Mouse (Mus musculus): ENCODE measurements around the gene Dagla. TPM values are rescaled to one million over a fixed set of nuclear protein-coding genes. Genes with fewer than 3 reads are reported as not detected.
A peak's percentile ranks its signal among the peaks of the same experiment; 100 is the strongest.

Gene Dagla
- polyA plus RNA-seq (2015; fragmentation: Nextera tagmentation; extraction: Ambion mirVana), result 11.5 and 14.3 TPM in 2 replicates

GRCm38 (mm10) chr19:10304810-10305544 is at the start of gene Dagla:
Dagla (minus strand) TSS chr19:10304877.
- H3K27ac ChIP-seq (ENCODE audit: low read depth, low read length), result peak within 1 kb of the TSS; percentile 52; the same call in 1 of the 2 replicates
- H3K27me3 ChIP-seq (replicated peaks; ENCODE audit: control insufficient read depth, insufficient read depth, low read length), result peaks cover 3% of the 10 kb centered on the region; the same call in 1 of the 2 replicates
- peak; percentile 85 for ATAC-seq
- peaks cover 16% of the 10 kb centered on the region for H3K4me1 ChIP-seq (ENCODE audit: control insufficient read depth, insufficient read depth, low read depth, low read length)
- no peaks in the 10 kb centered on the region for H3K36me3 ChIP-seq (ENCODE audit: control insufficient read depth, insufficient read depth, low read length)
- no peaks in the 10 kb centered on the region for H3K9me3 ChIP-seq (ENCODE audit: control insufficient read depth, low read length)
- WGBS, result 11% methylated on average over 31 of the region's 56 CpGs
- peak within 1 kb of the TSS; percentile 84 for H3K4me3 ChIP-seq (ENCODE audit: low read length)
- H3K4me2 ChIP-seq (ENCODE audit: low read length), result peak within 1 kb of the TSS; percentile 81
- peak within 1 kb of the TSS; percentile 96 for H3K9ac ChIP-seq (ENCODE audit: low read depth, low read length)

- ATAC-seq, result no peak
- Histone ChIP-seq H3K27ac (ENCODE audit: low read depth, low read length) (no peak overlapping the region), H3K4me2 (ENCODE audit: low read length) (no peak overlapping the region), H3K36me3 (ENCODE audit: control insufficient read depth, insufficient read depth, low read length) (no peaks in the 10 kb centered on the region), H3K9ac (ENCODE audit: low read depth, low read length) (no peak overlapping the region), H3K4me1 (ENCODE audit: control insufficient read depth, insufficient read depth, low read depth, low read length) (peaks cover 5% of the 10 kb centered on the region; the same call in 1 of the 2 replicates), H3K4me3 (ENCODE audit: low read length) (no peak overlapping the region), H3K27me3 (replicated peaks; ENCODE audit: control insufficient read depth, insufficient read depth, low read length) (no peaks in the 10 kb centered on the region), H3K9me3 (ENCODE audit: control insufficient read depth, low read length) (no peaks in the 10 kb centered on the region)
- 89% methylated on average over 7 of the region's 7 CpGs for WGBS
Observed at GRCm38 (mm10) chr19:10352218-10352617, 47.5 kb upstream of the Dagla start.

- H3K27ac ChIP-seq (ENCODE audit: low read depth, low read length), result no peak overlapping the region
- H3K36me3 ChIP-seq (ENCODE audit: control insufficient read depth, insufficient read depth, low read length), result no peaks in the 10 kb centered on the region
- H3K9me3 ChIP-seq (ENCODE audit: control insufficient read depth, low read length), result no peaks in the 10 kb centered on the region
- WGBS, result 45% methylated on average over 5 of the region's 5 CpGs
- no peaks in the 10 kb centered on the region for H3K4me1 ChIP-seq (ENCODE audit: control insufficient read depth, insufficient read depth, low read depth, low read length)
- ATAC-seq, result no peak
- H3K4me2 ChIP-seq (ENCODE audit: low read length), result no peak overlapping the region
- H3K4me3 ChIP-seq (ENCODE audit: low read length), result no peak overlapping the region
- H3K9ac ChIP-seq (ENCODE audit: low read depth, low read length), result no peak overlapping the region
- no peaks in the 10 kb centered on the region for H3K27me3 ChIP-seq (replicated peaks; ENCODE audit: control insufficient read depth, insufficient read depth, low read length)
Observed at GRCm38 (mm10) chr19:10347628-10348273, 43.1 kb upstream of the Dagla start.

GRCm38 (mm10) chr19:10345696-10346095 is 41.0 kb upstream of the Dagla start:
- H3K9me3 ChIP-seq (ENCODE audit: control insufficient read depth, low read length), result no peaks in the 10 kb centered on the region
- H3K4me3 ChIP-seq (ENCODE audit: low read length), result no peak overlapping the region
- no peaks in the 10 kb centered on the region for H3K27me3 ChIP-seq (replicated peaks; ENCODE audit: control insufficient read depth, insufficient read depth, low read length)
- no peaks in the 10 kb centered on the region for H3K36me3 ChIP-seq (ENCODE audit: control insufficient read depth, insufficient read depth, low read length)
- 44% methylated on average over 12 of the region's 12 CpGs for WGBS
- ATAC-seq, result peak; percentile 22; the same call in 1 of the 2 replicates
- no peak overlapping the region for H3K9ac ChIP-seq (ENCODE audit: low read depth, low read length)
- no peak overlapping the region for H3K27ac ChIP-seq (ENCODE audit: low read depth, low read length)
- H3K4me1 ChIP-seq (ENCODE audit: control insufficient read depth, insufficient read depth, low read depth, low read length), result peaks cover 10% of the 10 kb centered on the region
- H3K4me2 ChIP-seq (ENCODE audit: low read length), result no peak overlapping the region

DNA sequence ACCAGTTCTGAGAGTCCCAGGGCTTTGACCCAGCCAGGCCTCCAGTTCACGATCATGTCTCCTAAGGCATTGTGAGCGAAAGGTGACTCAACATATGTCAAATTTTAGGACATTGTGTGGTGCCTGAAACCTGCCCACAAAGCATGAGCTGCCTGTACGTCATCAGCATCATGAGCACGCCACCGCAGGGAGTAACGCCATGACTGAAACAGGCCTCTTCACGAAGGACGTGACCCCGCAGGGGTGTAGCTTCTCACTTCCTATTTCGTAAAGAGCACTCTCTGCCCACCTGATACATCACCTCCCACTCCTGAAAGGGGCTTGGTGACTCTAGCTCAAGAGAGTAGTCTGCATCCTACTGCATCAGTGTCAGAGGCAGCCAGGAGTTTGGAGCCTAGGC is 39.2 kb upstream of the Dagla start:
- Histone ChIP-seq H3K4me3 (ENCODE audit: low read length) (no peak overlapping the region), H3K9ac (ENCODE audit: low read depth, low read length) (no peak overlapping the region), H3K9me3 (ENCODE audit: control insufficient read depth, low read length) (no peaks in the 10 kb centered on the region), H3K4me1 (ENCODE audit: control insufficient read depth, insufficient read depth, low read depth, low read length) (peaks cover 15% of the 10 kb centered on the region), H3K27me3 (replicated peaks; ENCODE audit: control insufficient read depth, insufficient read depth, low read length) (no peaks in the 10 kb centered on the region), H3K36me3 (ENCODE audit: control insufficient read depth, insufficient read depth, low read length) (no peaks in the 10 kb centered on the region), H3K27ac (ENCODE audit: low read depth, low read length) (no peak overlapping the region), H3K4me2 (ENCODE audit: low read length) (no peak overlapping the region)
- WGBS, result 86% methylated on average over 10 of the region's 10 CpGs
- ATAC-seq, result no peak

DNA sequence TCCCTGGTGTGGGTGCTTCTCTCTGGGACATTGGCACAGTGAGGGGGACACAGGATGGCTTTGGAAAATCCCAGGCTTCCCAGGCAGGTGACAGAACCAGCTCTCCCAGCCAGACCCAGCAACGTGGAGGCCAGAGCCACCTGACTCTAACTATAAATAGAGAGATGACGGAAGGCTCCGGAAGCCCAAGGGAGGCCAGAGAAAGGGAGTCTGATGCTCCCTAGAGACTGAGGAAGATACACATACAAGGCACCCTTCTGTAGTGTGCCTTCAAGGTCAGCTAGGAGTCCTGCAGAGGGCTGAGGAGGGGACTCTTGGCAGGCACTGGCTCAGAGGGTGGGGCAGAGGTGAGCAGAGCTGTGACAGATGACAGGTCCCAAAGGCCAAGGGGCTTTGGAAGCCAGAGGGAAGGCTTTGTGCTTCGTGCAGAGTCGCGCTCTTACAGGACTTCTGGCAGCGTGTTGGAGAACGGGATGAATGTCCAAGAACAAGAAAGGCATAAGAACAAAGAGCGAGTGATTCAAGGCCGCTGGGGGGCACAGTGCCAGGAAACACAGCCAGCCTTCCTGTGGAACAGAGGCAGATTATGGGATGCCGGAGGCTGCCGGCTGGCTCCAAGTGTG is 37.3 kb upstream of the Dagla start:
- WGBS, result 16% methylated on average over 12 of the region's 12 CpGs
- H3K27ac ChIP-seq (ENCODE audit: low read depth, low read length), result peak overlapping the region; percentile 37
- no peaks in the 10 kb centered on the region for H3K27me3 ChIP-seq (replicated peaks; ENCODE audit: control insufficient read depth, insufficient read depth, low read length)
- peaks cover 15% of the 10 kb centered on the region for H3K4me1 ChIP-seq (ENCODE audit: control insufficient read depth, insufficient read depth, low read depth, low read length)
- ATAC-seq, result peak; percentile 78
- H3K36me3 ChIP-seq (ENCODE audit: control insufficient read depth, insufficient read depth, low read length), result no peaks in the 10 kb centered on the region
- H3K9ac ChIP-seq (ENCODE audit: low read depth, low read length), result no peak overlapping the region
- H3K4me2 ChIP-seq (ENCODE audit: low read length), result 0 out of 2 replicates have a peak overlapping the region, but pooled peaks have one; percentile 6
- H3K9me3 ChIP-seq (ENCODE audit: control insufficient read depth, low read length), result no peaks in the 10 kb centered on the region
- no peak overlapping the region for H3K4me3 ChIP-seq (ENCODE audit: low read length)

DNA sequence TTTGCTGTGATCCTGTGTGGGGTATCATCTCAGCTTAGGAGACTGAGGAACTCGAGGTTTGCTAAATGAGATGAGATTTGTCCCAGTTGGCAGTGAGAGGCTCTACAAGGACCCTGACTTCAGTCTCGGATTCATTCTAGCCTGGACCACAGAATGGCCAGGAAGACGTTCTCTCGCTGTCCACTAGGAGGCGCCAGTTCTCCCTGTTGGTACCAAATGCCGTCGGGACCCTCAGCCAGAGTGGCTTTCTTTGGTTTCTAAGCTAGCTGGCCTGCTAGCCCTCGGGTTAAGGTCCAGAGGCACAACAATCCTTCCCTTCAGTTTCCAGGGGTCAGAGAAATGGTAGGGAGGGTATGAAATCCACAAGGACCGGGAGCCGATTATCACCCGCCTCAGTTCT is 36.5 kb upstream of the Dagla start:
- Histone ChIP-seq H3K27ac (ENCODE audit: low read depth, low read length) (no peak overlapping the region; the same call in 1 of the 2 replicates), H3K9ac (ENCODE audit: low read depth, low read length) (no peak overlapping the region), H3K4me2 (ENCODE audit: low read length) (no peak overlapping the region), H3K4me3 (ENCODE audit: low read length) (no peak overlapping the region), H3K36me3 (ENCODE audit: control insufficient read depth, insufficient read depth, low read length) (no peaks in the 10 kb centered on the region), H3K27me3 (replicated peaks; ENCODE audit: control insufficient read depth, insufficient read depth, low read length) (no peaks in the 10 kb centered on the region), H3K4me1 (ENCODE audit: control insufficient read depth, insufficient read depth, low read depth, low read length) (peaks cover 15% of the 10 kb centered on the region), H3K9me3 (ENCODE audit: control insufficient read depth, low read length) (no peaks in the 10 kb centered on the region)
- 16% methylated on average over 11 of the region's 11 CpGs for WGBS
- ATAC-seq, result peak; percentile 5; the same call in 1 of the 2 replicates

GRCm38 (mm10) chr19:10340661-10341060 is 36.0 kb upstream of the Dagla start:
- ATAC-seq, result no peak

GRCm38 (mm10) chr19:10339271-10339670 is 34.6 kb upstream of the Dagla start:
- Histone ChIP-seq H3K4me1 (ENCODE audit: control insufficient read depth, insufficient read depth, low read depth, low read length) (peaks cover 15% of the 10 kb centered on the region), H3K9me3 (ENCODE audit: control insufficient read depth, low read length) (no peaks in the 10 kb centered on the region), H3K27me3 (replicated peaks; ENCODE audit: control insufficient read depth, insufficient read depth, low read length) (no peaks in the 10 kb centered on the region), H3K4me2 (ENCODE audit: low read length) (no peak overlapping the region), H3K9ac (ENCODE audit: low read depth, low read length) (peak overlapping the region; percentile 9; the same call in 1 of the 2 replicates), H3K36me3 (ENCODE audit: control insufficient read depth, insufficient read depth, low read length) (no peaks in the 10 kb centered on the region), H3K4me3 (ENCODE audit: low read length) (no peak overlapping the region), H3K27ac (ENCODE audit: low read depth, low read length) (no peak overlapping the region)
- 5% methylated on average over 5 of the region's 5 CpGs for WGBS
- no peak for ATAC-seq

More at GRCm38 (mm10) chr19:10340661-10341060, 36.0 kb upstream of the Dagla start:
- H3K4me2 ChIP-seq (ENCODE audit: low read length), result no peak overlapping the region
- no peaks in the 10 kb centered on the region for H3K9me3 ChIP-seq (ENCODE audit: control insufficient read depth, low read length)
- H3K4me1 ChIP-seq (ENCODE audit: control insufficient read depth, insufficient read depth, low read depth, low read length), result peaks cover 15% of the 10 kb centered on the region
- H3K9ac ChIP-seq (ENCODE audit: low read depth, low read length), result no peak overlapping the region
- no peaks in the 10 kb centered on the region for H3K27me3 ChIP-seq (replicated peaks; ENCODE audit: control insufficient read depth, insufficient read depth, low read length)
- H3K27ac ChIP-seq (ENCODE audit: low read depth, low read length), result no peak overlapping the region
- no peak overlapping the region for H3K4me3 ChIP-seq (ENCODE audit: low read length)
- WGBS, result 47% methylated on average over 5 of the region's 5 CpGs
- no peaks in the 10 kb centered on the region for H3K36me3 ChIP-seq (ENCODE audit: control insufficient read depth, insufficient read depth, low read length)
